Mouse (Mus musculus) monocyte, adult 2 months (primary cell): ENCODE measurements around the gene Mansc1.
"Not testable (repeated sequence)": the region's sequence is repeated elsewhere in the genome, so short reads cannot be mapped to it uniquely, and the experiment has no call there.

Source experiments
- DNase-seq, 2 experiments: peaks; one replicate each; pipeline ENCODE4 v3.0.0; 2022; ENCODE audit warnings: low spot score in 2 of 2, low read depth in 1 of 2

Gene Mansc1

GRCm38 (mm10) chr6:134631947-134632687 lies at the start of gene Mansc1:
Gene Mansc1, minus strand, starts transcription at chr6:134632488.
- DNase-seq, result no peak

- DNase-seq, result not testable (repeated sequence)
These were observed 47.0 kb upstream of the Mansc1 start for GRCm38 (mm10) chr6:134679330-134679729.

- no peak for DNase-seq
These were observed 45.7 kb upstream of the Mansc1 start for GRCm38 (mm10) chr6:134678037-134678436.

- DNase-seq, result no peak
These were observed 45.2 kb upstream of the Mansc1 start for GRCm38 (mm10) chr6:134677504-134677903.

GRCm38 (mm10) chr6:134673712-134674111 lies 41.4 kb upstream of the Mansc1 start:
- peak; percentile 53 to 54 for DNase-seq

- no peak for DNase-seq
These were observed 38.7 kb upstream of the Mansc1 start for GRCm38 (mm10) chr6:134670881-134671411.

- no peak for DNase-seq
These were observed 37.0 kb upstream of the Mansc1 start for GRCm38 (mm10) chr6:134669179-134669865.

GRCm38 (mm10) chr6:134668519-134668918 lies 36.2 kb upstream of the Mansc1 start:
- no peak for DNase-seq

GRCm38 (mm10) chr6:134665817-134666216 lies 33.5 kb upstream of the Mansc1 start:
- DNase-seq, result no peak

- no peak for DNase-seq
These were observed 32.3 kb upstream of the Mansc1 start for GRCm38 (mm10) chr6:134664573-134664972.

GRCm38 (mm10) chr6:134660714-134661406 lies 28.6 kb upstream of the Mansc1 start:
- DNase-seq, result no peak

- DNase-seq, result no peak
These were observed 27.0 kb upstream of the Mansc1 start for GRCm38 (mm10) chr6:134659108-134659958.

GRCm38 (mm10) chr6:134656527-134656926 lies 24.2 kb upstream of the Mansc1 start:
- no peak for DNase-seq

GRCm38 (mm10) chr6:134648356-134648755 lies 16.1 kb upstream of the Mansc1 start:
- no peak for DNase-seq

- no peak for DNase-seq
These were observed 15.3 kb upstream of the Mansc1 start for GRCm38 (mm10) chr6:134647621-134648020.

- DNase-seq, result no peak
These were observed 14.5 kb upstream of the Mansc1 start for GRCm38 (mm10) chr6:134646835-134647234.

GRCm38 (mm10) chr6:134643296-134643695 lies 11.0 kb upstream of the Mansc1 start:
- no peak for DNase-seq

GRCm38 (mm10) chr6:134641738-134642446 lies 9.6 kb upstream of the Mansc1 start:
- DNase-seq, result peak in 1 of 2 experiments; percentile 23

GRCm38 (mm10) chr6:134640485-134641475 lies 8.5 kb upstream of the Mansc1 start:
- peak; percentile 76 to 82 for DNase-seq
